Mouse (Mus musculus): Measurements from ENCODE around the gene Dis3.
"Not testable (repeated sequence)": the region's sequence is repeated elsewhere in the genome, so short reads cannot be mapped to it uniquely, and the experiment has no call there.

The Dis3 gene

DNA sequence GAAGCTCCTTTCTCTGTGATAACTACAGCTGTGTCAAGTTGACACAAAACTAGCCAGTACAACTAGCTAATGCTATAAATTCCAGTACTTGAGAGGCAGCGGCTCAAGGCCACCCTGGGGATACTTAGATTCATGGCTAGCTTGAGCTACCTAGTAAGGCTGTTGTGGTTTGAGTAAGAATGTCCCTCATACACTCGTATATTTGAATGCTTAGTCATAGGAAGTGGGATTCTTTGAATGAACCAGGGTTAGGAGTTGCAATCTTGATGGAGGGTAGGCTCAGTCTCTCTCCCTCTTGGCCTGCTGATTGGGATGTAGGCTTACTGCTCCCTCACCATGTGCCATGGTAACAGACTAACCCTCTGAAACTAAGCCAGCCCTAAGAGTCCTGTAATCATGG lies 36.5 kb downstream of the Dis3 start:
- DNase-seq (ENCODE audit: low spot score in 2 of 2) = no peak

DNA sequence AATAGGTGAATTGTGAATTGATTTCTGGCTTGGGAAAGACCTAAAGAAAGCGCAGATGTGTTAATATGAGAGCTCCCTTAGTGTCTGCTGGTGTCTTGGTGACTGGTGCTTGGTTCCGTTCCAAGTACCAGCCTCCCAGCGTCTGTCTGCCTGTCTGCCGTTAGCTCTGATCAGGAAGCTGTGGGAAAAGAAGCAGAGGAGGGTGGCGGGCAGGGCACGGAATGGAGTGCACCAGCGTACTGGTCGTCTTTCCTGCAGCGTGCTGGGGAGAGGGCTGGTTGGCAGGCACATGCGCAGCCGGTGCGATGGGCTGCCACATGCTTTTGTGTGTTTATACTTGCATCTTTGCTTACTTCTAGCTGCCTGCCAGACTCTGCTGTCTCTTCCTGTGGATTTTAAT lies 39.0 kb downstream of the Dis3 start:
- no peak for DNase-seq (ENCODE audit: low spot score in 2 of 2)

DNA sequence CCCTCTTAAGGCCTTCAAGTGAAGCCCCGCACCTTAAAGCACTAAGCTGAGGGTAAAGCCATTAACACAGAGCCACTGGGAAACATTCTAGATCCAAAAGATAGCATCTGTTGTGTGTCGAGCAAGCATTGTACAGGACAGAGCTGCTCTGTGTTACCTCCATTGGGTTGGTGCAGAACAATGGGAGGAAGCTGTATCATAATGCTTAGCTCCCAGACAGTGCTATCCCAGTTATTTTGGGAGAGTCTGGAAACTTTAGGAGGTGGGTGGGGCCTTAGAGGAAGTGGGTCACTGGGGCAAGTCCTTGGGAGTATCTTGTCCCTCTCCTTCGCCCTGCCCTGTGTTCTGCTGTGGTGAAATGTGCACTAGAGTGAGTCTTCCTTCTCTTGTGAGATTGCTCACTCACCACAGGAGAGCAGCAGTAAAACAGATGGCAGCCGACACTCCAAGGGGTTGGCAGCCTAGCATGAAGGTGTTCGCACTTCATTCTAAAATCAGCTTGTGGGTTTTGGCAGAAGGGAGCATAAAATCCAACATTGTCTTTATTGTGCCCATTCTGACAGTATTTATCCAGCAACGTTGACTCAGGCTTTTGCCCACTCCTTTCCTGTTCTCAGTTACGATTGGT lies 40.5 kb downstream of the Dis3 start:
- no peak for DNase-seq (ENCODE audit: low spot score in 2 of 2)

DNA sequence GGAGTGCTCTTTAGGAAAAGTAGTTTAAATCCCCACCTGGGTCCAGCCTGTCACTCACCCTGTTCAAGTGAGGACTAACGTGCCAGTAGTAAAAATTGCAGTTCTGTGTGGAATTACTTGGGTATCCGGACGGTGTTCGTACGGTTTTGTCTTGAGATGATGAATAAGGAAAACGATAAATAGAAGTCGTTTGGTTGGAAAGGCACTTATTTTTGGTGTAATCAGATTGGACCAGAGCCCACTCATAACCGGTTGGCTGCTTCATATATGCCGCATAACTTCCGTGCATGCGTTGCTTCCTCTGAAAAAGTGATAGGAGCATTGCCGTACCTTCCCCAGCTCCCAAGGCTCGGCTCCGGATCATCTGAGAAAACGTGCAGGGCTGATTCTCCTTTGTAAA lies 52.8 kb downstream of the Dis3 start:
- no peak for DNase-seq (ENCODE audit: low spot score in 2 of 2)

DNA sequence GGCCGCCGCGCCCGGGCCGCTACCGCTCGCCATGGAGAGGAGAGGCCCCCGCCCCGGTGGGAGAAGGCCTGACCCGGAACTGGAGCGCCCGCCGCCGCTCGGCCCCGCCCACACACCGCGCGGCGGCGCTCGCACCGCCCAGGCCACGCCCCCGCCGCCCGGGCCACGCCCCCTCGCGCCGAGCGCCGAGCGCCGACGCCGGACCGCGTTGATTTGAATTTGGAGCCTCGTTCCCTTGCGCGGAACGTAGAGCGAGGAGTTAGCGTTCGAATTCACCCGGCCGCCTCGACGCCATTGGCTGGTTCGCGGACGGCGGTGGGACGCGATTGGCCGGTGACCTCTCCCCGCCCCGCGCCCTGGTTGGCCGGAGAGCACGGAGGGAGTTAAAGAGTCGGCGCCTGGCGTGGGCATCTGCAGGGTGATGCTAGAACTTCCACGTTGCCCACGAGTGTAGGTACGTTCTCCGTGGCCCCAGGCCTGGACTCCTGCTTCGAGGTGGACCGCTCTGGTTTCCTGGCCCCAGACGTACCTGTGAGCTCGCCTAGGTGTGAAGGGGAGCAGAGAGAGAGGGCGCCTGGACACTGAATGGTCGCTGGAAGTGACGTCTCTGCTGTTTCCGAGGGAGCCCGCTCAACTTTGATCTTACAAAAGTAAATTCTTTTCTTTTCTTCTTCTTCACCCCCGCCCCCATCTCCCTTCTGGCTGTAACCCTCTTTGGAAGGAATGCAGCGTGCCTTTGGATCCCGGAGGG lies 53.4 kb downstream of the Dis3 start, which contains the start of the genes Mzt1 and Bora:
Gene Mzt1 (minus strand): TSS at position 104 of the 751 bp plus-strand sequence.
Gene Bora (plus strand): TSS at position 192 of the 751 bp plus-strand sequence.
- peak; percentile 87 to 89 for DNase-seq (ENCODE audit: low spot score in 2 of 2)

DNA sequence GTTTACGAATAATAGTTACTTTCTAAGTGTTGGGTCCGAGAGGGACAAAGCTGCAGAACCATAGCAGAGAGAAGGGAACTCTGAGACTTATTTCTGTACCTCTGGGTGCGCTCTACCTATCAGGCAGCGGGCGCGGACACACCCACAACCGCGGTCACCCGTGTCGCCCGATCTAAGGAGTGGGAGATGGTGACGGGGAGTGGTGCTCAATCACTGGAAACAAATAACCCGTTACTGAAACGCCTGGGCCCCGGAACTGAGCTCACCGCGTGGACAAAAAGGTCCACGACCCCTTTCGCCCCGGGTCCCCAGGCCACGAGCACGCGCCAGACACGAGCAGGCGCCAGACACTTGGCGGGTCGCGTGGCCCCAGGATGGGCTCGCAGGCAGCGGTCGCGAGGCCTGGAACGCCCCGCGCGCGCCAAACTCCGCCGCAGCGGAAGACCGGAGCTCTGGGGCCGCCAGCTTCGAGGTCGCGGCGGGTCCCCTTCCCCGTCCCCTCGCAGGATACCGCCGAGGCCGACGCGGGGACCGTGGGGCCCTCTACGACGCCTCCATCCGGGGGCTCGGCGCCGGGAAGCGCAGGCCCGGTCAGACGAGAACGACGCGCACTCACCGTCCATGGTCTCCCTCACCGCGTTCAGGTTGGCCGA lies 54.1 kb downstream of the Dis3 start:
- peak; percentile 2 to 15 for DNase-seq (ENCODE audit: low spot score in 2 of 2)

DNA sequence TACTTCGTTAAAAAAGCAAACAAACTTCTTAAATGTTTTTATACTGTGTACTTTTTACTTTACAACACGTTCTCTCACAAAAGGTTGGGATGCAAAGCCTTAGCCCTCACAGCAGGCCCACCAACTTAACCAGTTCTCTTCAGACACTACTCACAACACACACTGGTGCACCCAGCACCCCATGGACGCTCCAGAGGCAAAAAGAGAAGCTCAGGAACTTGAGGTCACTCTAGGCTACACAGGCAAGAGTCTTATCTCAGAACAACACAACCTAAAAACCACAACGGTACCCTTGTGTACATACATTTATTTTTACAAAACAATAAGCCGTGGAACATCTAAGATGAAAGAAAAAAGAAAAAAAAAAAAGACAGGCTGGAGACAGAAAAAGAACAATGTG lies 54.9 kb downstream of the Dis3 start:
- DNase-seq (ENCODE audit: low spot score in 2 of 2) = no peak

DNA sequence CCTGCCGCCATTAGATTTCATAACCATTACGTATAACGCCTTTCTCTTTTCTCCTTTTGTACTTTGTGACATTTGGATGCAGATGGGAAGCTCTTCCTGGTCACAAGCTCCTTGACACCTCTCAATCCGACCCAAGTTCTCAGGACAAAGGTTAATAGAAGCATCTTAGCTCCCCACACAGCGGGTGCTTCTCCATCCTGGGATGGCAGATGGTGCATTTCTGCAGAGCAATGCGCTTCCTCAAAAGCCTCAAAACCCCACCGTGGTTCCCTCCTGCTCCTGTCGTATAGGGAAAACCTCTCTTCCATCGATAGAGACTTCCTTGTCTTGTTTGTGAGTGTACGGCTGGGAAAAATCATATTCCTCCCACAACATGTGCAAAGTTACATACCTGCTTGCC lies 55.5 kb downstream of the Dis3 start:
- no peak for DNase-seq (ENCODE audit: low spot score in 2 of 2)

DNA sequence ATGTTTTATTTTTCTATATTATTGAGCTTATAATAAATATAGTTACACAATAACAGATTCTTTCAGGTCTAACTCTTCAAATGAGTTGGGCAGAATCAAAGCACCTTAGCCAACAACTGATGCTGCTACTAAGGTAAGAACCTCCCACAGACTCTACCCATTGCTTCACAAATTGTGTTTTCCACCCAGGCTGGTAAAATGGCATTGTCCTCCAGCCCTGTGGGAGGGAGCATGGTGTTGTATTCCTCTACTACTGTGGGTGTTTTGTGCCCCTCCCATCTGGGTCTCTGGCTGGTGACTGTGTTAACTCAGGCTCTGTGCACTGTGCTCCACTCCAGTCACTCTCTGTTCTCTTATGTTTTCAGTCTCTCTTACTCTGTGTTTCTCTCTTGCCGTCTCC lies 56.1 kb downstream of the Dis3 start:
- DNase-seq (ENCODE audit: low spot score in 2 of 2) = no peak

DNA sequence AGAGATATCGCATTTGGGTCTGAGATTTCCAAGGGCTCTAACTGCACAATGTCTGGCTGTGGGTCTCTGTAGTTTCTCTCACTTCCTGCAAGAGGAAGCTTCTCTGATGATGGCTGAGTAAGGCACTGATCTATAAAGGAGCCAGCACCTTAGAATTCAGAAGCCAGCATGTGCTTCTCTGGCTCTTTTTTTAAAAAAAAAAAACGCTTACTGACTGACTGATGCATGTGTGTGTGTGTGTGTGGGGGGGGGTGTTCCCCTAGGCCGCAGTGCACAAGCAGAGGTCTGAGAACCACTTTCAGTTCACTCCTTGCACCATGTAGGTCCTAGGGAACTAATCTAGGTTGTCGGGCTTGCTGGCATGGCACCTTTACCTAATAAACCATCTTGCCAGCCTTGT lies 58.2 kb downstream of the Dis3 start:
- DNase-seq (ENCODE audit: low spot score in 2 of 2) = no peak

DNA sequence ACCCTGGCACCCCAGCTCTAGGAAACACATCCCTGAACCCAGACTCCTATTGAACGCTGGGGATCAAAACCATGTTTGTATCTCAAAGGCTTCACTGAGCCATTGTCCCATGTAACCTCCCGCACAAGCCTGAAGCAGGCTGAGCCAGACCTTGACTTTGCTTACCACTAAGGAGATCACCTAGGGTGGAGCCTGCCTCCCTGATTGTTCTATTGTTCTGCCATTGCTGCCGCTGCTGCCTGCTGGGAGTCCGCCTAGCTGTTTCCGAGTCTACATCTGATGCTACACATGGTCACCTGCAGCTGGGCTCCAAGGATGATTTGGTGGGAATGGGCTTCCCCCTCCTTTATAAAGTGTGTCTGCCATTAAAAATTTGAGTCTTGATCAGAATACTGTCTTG lies 60.3 kb downstream of the Dis3 start:
- not testable (repeated sequence) for DNase-seq (ENCODE audit: low spot score in 2 of 2)

DNA sequence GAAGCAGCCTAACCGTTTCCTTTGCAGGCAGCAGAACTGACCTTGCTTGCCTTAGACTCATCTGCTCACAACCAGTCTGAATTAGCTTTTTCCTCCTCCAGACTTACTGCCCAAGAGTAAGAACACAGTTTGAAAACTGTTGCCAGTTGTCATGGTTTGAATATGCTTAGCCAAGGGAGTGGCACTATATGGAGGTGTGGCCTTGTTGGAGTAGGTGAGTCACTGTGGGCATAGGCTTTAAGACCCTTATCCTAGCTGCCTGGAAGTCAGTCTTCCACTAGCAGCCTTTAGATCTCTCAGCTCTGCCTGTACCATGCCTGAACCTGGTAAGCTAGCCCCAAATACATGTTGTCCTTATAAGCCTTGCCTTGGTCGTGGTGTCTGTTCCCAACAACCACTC lies 61.9 kb downstream of the Dis3 start:
- no peak for DNase-seq (ENCODE audit: low spot score in 2 of 2)

DNA sequence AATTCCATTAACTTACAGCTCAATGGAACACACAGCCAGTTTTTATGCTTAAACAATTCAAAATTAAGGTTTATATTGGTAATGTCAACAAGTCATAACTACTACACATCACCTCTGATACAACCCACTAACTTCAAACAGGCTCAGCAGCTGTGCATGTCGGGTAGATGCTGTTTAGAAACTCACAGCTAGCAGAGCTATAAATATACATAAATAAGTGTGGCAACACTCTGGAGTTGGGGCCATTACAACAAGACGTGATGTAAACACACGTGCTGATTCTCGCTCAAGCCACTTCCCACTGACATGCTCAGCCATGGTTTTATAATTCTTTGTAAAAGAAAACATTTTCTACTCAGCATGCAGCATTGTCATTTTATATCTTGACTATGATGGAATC lies 63.5 kb downstream of the Dis3 start:
- DNase-seq (ENCODE audit: low spot score in 2 of 2) = no peak

DNA sequence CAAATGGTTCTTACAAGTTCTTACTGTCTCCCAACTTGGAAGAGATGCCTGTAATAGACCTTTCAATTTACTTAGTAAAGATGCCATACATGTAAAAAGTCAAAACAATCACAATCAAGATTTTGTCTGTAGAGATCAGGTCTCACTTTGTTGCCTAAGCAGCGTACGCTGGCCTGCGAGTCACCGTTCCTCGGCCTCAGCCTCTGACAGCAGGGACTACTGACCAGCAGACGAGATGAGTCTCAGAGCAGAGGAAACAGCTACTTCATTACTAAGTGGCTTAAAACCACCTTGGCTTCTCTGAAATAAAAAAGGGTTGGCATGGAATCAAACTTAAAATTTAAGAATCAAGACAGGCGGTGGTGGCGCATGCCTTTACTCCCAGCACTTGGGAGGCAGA lies 64.7 kb downstream of the Dis3 start:
- not testable (repeated sequence) for DNase-seq (ENCODE audit: low spot score in 2 of 2)

DNA sequence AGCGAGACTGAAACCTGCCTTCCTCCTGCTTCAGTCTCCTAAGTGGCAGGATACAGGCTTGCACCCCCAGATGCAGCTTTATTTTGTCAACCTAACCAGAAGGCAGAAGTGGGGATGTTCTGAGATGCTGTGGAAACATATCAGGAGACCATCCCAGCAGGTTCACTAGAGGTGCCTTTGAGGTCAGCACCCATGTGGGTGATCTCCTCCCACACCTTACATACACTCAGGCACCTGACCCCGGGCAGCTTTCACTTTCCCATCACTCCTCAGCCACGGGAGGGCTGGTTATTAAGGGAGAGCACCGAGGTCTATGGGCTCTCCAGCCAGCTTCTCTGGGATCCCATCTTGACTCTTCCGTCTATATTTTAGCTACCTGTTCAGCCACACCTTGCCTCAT lies 67.0 kb downstream of the Dis3 start:
- no peak for DNase-seq (ENCODE audit: low spot score in 2 of 2)

DNA sequence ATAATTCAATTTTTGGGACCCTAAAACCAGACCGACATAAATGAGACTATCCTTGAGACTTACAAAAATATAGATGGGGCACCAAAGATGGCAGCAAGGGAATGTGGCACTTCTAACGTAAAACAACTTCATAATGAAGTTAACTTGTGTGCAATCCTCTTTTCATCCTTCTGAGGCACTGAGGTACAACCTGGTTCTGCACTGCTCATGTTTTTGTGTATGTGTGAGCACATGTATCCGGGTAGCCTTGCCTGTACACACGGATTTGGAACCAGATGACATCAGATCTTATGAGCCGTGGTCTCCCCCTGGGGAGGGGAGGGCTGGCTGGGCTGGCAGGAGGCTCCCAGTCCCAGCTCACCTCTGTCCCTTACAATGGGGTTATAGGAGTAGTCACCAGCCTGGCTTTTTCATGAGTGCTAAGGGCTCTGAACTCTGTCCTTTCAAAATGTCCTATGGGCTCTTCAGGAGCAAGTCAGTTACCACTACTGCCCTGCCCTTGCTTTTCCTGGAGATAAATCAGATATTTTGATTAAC lies 68.2 kb downstream of the Dis3 start:
- no peak for DNase-seq (ENCODE audit: low spot score in 2 of 2)

DNA sequence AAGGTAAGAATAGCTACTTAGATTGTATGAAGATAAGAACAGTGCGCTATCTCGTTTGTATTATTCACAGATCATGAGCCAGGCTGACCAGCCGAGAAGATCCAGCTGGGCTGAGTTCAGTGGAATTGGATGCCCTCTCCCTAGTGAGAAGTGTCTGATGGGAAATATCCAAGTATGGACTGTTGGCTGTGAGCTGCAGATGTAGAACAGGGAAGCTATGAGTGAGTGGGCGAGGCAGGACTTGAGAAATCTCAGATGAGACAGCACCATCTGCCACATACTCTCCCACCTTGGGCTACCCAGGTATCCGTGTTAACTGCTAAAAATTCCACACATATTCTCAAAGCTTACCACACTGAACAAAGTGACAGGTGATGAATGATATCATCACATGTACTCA lies 69.6 kb downstream of the Dis3 start:
- DNase-seq (ENCODE audit: low spot score in 2 of 2) = no peak
